Mouse (Mus musculus): ENCODE data around the gene Fancc. TPM values are rescaled to one million over a fixed set of nuclear protein-coding genes. Genes with fewer than 3 reads are reported as not detected.
A peak's percentile ranks its signal among the peaks of the same experiment; 100 is the strongest.

Fancc gene
- polyA plus RNA-seq, 1 experiment from 2014 or later = 17.8 TPM

- Histone ChIP-seq H3K27me3 (replicated peaks) (no peaks in the 10 kb centered on the region), H3K9me3 (no peaks in the 10 kb centered on the region), H3K4me2 (no peak overlapping the region), H3K4me1 (peaks cover 31% of the 10 kb centered on the region), H3K9ac (no peak overlapping the region), H3K27ac (no peak overlapping the region), H3K4me3 (replicated peaks) (no peak overlapping the region), H3K36me3 (no peaks in the 10 kb centered on the region; the same call in 1 of the 2 replicates)
- no peak for ATAC-seq (ENCODE audit: insufficient read depth, low FRiP score, low read depth)
- WGBS = 71% methylated on average over 1 of the region's 1 CpGs
Measured at GRCm38 (mm10) chr13:63262168-63262957, 234.7 kb downstream of the Fancc start.

- Histone ChIP-seq H3K27me3 (replicated peaks) (no peaks in the 10 kb centered on the region), H3K9ac (no peak overlapping the region), H3K9me3 (no peaks in the 10 kb centered on the region), H3K4me3 (replicated peaks) (no peak overlapping the region), H3K4me2 (no peak overlapping the region), H3K27ac (0 out of 2 replicates have a peak overlapping the region, but pooled peaks have one; percentile 17), H3K36me3 (no peaks in the 10 kb centered on the region; the same call in 1 of the 2 replicates), H3K4me1 (peaks cover 29% of the 10 kb centered on the region)
- no peak for ATAC-seq (ENCODE audit: insufficient read depth, low FRiP score, low read depth)
- WGBS = 89% methylated on average over 3 of the region's 3 CpGs
Measured at GRCm38 (mm10) chr13:63261676-63262075, 235.4 kb downstream of the Fancc start.

GRCm38 (mm10) chr13:63260753-63261631, 236.1 kb downstream of the Fancc start:
- Histone ChIP-seq H3K27ac (peak overlapping the region; percentile 17), H3K9ac (no peak overlapping the region), H3K9me3 (no peaks in the 10 kb centered on the region), H3K27me3 (replicated peaks) (no peaks in the 10 kb centered on the region), H3K4me2 (no peak overlapping the region), H3K36me3 (no peaks in the 10 kb centered on the region; the same call in 1 of the 2 replicates), H3K4me1 (peaks cover 32% of the 10 kb centered on the region), H3K4me3 (replicated peaks) (no peak overlapping the region)
- peak; percentile 44; the same call in 1 of the 2 replicates for ATAC-seq (ENCODE audit: insufficient read depth, low FRiP score, low read depth)
- 59% methylated on average over 18 of the region's 18 CpGs for WGBS

DNA sequence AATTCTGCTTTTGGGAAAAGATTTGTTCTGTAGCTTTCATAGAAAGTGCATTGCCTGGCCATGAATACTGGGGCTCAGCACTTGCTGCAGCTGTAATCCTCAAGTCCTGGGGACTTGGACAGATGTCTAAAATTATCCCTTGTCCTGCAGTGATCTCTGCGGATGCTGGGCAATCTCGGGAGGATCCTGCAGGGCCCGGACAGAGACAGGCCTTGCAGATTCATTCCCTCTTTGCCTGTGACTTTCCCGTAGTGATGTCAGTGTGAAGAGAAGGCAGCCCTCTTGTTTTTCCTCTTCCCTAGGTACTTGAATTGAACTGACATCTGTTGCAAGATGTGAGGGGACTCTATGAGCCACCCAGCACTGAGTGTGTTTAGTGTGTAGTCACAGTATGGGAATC, 236.9 kb downstream of the Fancc start:
- Histone ChIP-seq H3K27me3 (replicated peaks) (no peaks in the 10 kb centered on the region), H3K9ac (no peak overlapping the region), H3K36me3 (no peaks in the 10 kb centered on the region; the same call in 1 of the 2 replicates), H3K4me2 (no peak overlapping the region), H3K4me3 (replicated peaks) (no peak overlapping the region), H3K9me3 (no peaks in the 10 kb centered on the region), H3K27ac (peak overlapping the region; percentile 17; the same call in 1 of the 2 replicates), H3K4me1 (peaks cover 38% of the 10 kb centered on the region)
- WGBS = 62% methylated on average over 4 of the region's 4 CpGs
- ATAC-seq (ENCODE audit: insufficient read depth, low FRiP score, low read depth) = no peak

GRCm38 (mm10) chr13:63258671-63259070, 238.4 kb downstream of the Fancc start:
- WGBS = 88% methylated on average over 4 of the region's 4 CpGs
- H3K4me2 ChIP-seq = no peak overlapping the region
- H3K27me3 ChIP-seq (replicated peaks) = no peaks in the 10 kb centered on the region
- no peak for ATAC-seq (ENCODE audit: insufficient read depth, low FRiP score, low read depth)
- peak overlapping the region; percentile 52; the same call in 1 of the 2 replicates for H3K27ac ChIP-seq
- peaks cover 7% of the 10 kb centered on the region for H3K36me3 ChIP-seq
- peaks cover 38% of the 10 kb centered on the region for H3K4me1 ChIP-seq
- no peak overlapping the region for H3K9ac ChIP-seq
- H3K9me3 ChIP-seq = no peaks in the 10 kb centered on the region
- H3K4me3 ChIP-seq (replicated peaks) = no peak overlapping the region

DNA sequence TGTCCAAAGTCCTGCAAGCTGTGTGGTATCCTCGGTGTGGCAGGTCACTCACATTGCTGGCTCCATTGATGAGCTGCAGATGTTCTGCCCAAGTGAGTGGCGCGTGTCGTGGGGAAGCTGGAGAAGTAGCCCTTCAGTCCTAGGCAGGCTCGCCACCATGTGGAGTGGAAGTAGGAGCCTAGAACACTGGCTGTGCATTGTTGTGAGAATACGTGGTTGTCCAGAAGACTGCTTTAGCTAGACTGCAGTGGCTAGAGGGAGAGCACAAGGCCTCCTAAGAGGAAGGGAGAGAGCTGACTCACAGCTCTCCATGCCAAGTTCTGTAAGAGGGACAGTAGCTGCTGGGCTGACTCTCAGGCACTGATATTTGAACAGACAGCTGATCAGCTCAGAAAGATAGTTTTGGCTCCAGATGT, 238.9 kb downstream of the Fancc start:
- Histone ChIP-seq H3K4me2 (no peak overlapping the region), H3K27ac (peak overlapping the region; percentile 52; the same call in 1 of the 2 replicates), H3K36me3 (peaks cover 7% of the 10 kb centered on the region), H3K4me1 (peaks cover 38% of the 10 kb centered on the region), H3K4me3 (replicated peaks) (no peak overlapping the region), H3K9me3 (no peaks in the 10 kb centered on the region), H3K9ac (no peak overlapping the region), H3K27me3 (replicated peaks) (no peaks in the 10 kb centered on the region)
- ATAC-seq (ENCODE audit: insufficient read depth, low FRiP score, low read depth) = no peak
- 71% methylated on average over 6 of the region's 6 CpGs for WGBS

DNA sequence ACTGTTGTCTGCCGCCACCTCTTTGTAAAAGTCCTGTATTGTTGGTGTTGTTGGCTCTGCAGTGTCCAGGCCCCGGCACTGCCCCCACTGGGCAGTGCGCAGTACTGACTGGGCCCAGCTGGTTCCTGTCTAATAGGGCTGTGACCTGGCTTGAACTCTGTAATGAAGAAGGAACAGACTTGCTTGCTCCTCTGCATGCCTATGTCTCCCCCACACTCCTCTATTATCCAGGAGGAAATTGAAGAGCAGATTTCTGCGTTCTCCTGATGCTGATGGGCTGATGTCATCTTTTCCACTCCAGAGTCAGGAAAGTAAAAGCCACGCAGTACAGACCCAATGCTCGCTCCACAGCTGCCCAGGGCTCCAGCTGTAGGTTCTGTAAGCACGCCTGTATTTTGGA, 240.3 kb downstream of the Fancc start:
- Histone ChIP-seq H3K9me3 (no peaks in the 10 kb centered on the region), H3K9ac (no peak overlapping the region), H3K27me3 (replicated peaks) (no peaks in the 10 kb centered on the region), H3K4me2 (no peak overlapping the region), H3K27ac (peak overlapping the region; percentile 72; the same call in 1 of the 2 replicates), H3K4me3 (replicated peaks) (no peak overlapping the region), H3K36me3 (peaks cover 7% of the 10 kb centered on the region), H3K4me1 (peaks cover 38% of the 10 kb centered on the region)
- peak; percentile 67 for ATAC-seq (ENCODE audit: insufficient read depth, low FRiP score, low read depth)
- 34% methylated on average over 7 of the region's 7 CpGs for whole genome bisulfite sequencing

GRCm38 (mm10) chr13:63256146-63256545, 240.9 kb downstream of the Fancc start:
- H3K4me2 ChIP-seq = no peak overlapping the region
- H3K4me1 ChIP-seq = peaks cover 43% of the 10 kb centered on the region
- ATAC-seq (ENCODE audit: insufficient read depth, low FRiP score, low read depth) = peak; percentile 23; the same call in 1 of the 2 replicates
- H3K27me3 ChIP-seq (replicated peaks) = no peaks in the 10 kb centered on the region
- no peak overlapping the region for H3K9ac ChIP-seq
- H3K4me3 ChIP-seq (replicated peaks) = no peak overlapping the region
- peak overlapping the region; percentile 42; the same call in 1 of the 2 replicates for H3K27ac ChIP-seq
- H3K36me3 ChIP-seq = peaks cover 7% of the 10 kb centered on the region; the same call in 1 of the 2 replicates
- WGBS = 48% methylated on average over 6 of the region's 6 CpGs
- no peaks in the 10 kb centered on the region for H3K9me3 ChIP-seq

- H3K36me3 ChIP-seq = peaks cover 7% of the 10 kb centered on the region; the same call in 1 of the 2 replicates
- H3K4me1 ChIP-seq = peaks cover 41% of the 10 kb centered on the region
- no peaks in the 10 kb centered on the region for H3K27me3 ChIP-seq (replicated peaks)
- H3K4me2 ChIP-seq = no peak overlapping the region
- no peaks in the 10 kb centered on the region for H3K9me3 ChIP-seq
- no peak overlapping the region for H3K4me3 ChIP-seq (replicated peaks)
- H3K27ac ChIP-seq = peak overlapping the region; percentile 42; the same call in 1 of the 2 replicates
- no peak overlapping the region for H3K9ac ChIP-seq
- WGBS = 69% methylated on average over 5 of the region's 5 CpGs
- no peak for ATAC-seq (ENCODE audit: insufficient read depth, low FRiP score, low read depth)
Measured at GRCm38 (mm10) chr13:63255519-63256011, 241.5 kb downstream of the Fancc start.

DNA sequence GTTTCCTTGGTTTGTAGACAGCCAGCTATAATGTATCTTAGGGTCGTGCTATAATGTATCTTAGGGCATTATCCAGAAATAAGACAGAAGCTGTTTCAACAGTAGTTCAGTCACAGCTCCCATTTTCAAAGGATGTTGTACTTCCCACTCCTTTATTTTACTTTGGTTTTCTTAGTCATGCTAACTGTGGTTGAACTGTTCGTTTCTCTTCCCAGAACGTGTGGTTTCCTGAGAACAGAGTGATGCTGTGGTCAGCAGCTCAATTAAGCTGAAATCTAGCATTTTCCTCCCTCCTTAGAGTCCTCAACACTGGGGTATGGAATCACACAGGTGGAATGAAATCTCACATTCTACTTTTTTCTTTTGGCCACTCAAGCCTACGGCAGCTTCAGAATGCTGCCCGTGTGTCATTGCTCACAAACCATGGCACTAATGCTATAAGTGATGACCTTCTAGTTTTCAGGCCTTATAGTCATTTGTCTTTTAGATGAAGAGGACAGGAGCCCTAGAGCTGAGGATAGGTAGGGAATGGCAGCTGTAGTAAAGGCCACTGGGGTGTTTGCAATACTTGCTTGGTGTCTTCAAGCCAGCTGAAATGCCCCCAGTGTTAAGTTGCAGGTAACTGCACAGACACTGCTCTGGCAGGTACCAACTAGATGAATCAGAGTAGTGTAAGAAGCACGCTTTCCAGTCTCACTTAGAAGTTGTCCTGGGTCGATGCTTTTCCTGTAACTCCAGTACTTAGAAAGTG, 243.0 kb downstream of the Fancc start:
- Histone ChIP-seq H3K9me3 (no peaks in the 10 kb centered on the region), H3K27me3 (replicated peaks) (no peaks in the 10 kb centered on the region), H3K4me3 (replicated peaks) (no peak overlapping the region), H3K4me1 (peaks cover 34% of the 10 kb centered on the region), H3K27ac (no peak overlapping the region), H3K36me3 (peaks cover 7% of the 10 kb centered on the region; the same call in 1 of the 2 replicates), H3K9ac (no peak overlapping the region), H3K4me2 (no peak overlapping the region)
- ATAC-seq (ENCODE audit: insufficient read depth, low FRiP score, low read depth) = no peak
- WGBS = 82% methylated on average over 7 of the region's 7 CpGs

DNA sequence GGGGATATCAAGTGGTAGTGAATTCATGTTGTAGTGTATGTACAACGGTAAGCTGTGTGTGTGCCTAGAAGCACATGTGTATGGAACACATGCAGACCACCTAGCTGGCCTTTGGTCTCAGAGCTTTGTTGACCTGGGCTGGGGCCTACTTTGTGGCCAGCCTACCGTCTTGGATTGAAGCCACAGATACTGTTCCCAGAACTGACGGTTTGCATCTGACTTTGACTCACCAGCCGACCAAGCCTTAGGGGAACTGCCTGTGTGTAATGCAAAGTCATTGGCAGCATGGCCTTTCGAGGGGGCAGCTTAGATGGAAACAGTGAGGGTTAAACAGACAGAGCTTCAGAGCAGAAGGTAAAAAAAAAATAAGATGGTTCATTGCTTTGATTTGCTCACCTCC, 243.9 kb downstream of the Fancc start:
- H3K27me3 ChIP-seq (replicated peaks) = no peaks in the 10 kb centered on the region
- H3K4me1 ChIP-seq = peaks cover 26% of the 10 kb centered on the region
- 53% methylated on average over 5 of the region's 5 CpGs for WGBS
- no peak overlapping the region for H3K4me3 ChIP-seq (replicated peaks)
- 0 out of 2 replicates have a peak overlapping the region, but pooled peaks have one; percentile 13 for H3K27ac ChIP-seq
- H3K36me3 ChIP-seq = peaks cover 8% of the 10 kb centered on the region; the same call in 1 of the 2 replicates
- no peaks in the 10 kb centered on the region for H3K9me3 ChIP-seq
- ATAC-seq (ENCODE audit: insufficient read depth, low FRiP score, low read depth) = no peak
- H3K9ac ChIP-seq = no peak overlapping the region
- no peak overlapping the region for H3K4me2 ChIP-seq
